7 mouse cellular contexts compared by ENCODE assay signal in genomic region chr5:148332622-148332974, GRCm38 (mm10).
DNase-seq lines count a peak whose midpoint lies in the region; ATAC-seq lines count a peak whose summit lies in the region.

No protein-coding gene starts in this region.

- intact Hi-C loops in left cerebral cortex, postnatal 10 days (cut with DNase I) = loop anchor here (2.0 kb wide), 1 partner anchor 118 kb away; no protein-coding TSS in a partner anchor

- DNase-seq in adipocyte (ENCODE audit: low spot score) = peak; percentile 89
- DNase-seq in cerebellum, postnatal 4 days (ENCODE audit: low spot score in 2 of 2) = peak; percentile 66 to 86
- peak; percentile 74 for DNase-seq in gastrocnemius, postnatal 10 days
- peak; percentile 64 to 70 for DNase-seq in left cerebral cortex, postnatal 10 days (ENCODE audit: extremely low spot score in 1 of 2, low spot score in 2 of 2)
- DNase-seq in right cerebral cortex, postnatal 14 days = peak; percentile 72

- peak; percentile 90 for ATAC-seq in inflammation-experienced regulatory T-cells, adult 6 months
- ATAC-seq in megakaryocyte-erythroid progenitor cell, adult 5-6 weeks (replicated peaks; ENCODE audit: low FRiP score, low TSS enrichment, poor library complexity, severe bottlenecking) = peak; percentile 71

Comparison
In these comparisons a context has a peak if more than half of its experiments do, and no peak if none do; other contexts are left out.
1. Peak in every context shown above with its lines: DNase-seq and ATAC-seq.